Mouse (Mus musculus): ENCODE measurements around the gene Hist1h2be.
A peak's percentile ranks its signal among the peaks of the same experiment; 100 is the strongest.
"Not testable (repeated sequence)": the region's sequence is repeated elsewhere in the genome, so short reads cannot be mapped to it uniquely, and the experiment has no call there.

The Hist1h2be gene

GRCm38 (mm10) chr13:23551146-23551834 lies 69.6 kb downstream of the Hist1h2be start, which contains the start of gene Hist1h4f:
TSS of gene Hist1h4f (minus strand) at chr13:23551648.
- peak; percentile 93 to 94 for DNase-seq (ENCODE audit: low spot score in 2 of 2)

- no peak for DNase-seq (ENCODE audit: low spot score in 2 of 2)
Observed at GRCm38 (mm10) chr13:23550761-23551145, 70.2 kb downstream of the Hist1h2be start.

- no peak for DNase-seq (ENCODE audit: low spot score in 2 of 2)
Observed at GRCm38 (mm10) chr13:23546694-23547093, 74.2 kb downstream of the Hist1h2be start.

GRCm38 (mm10) chr13:23544787-23545120 lies 76.2 kb downstream of the Hist1h2be start:
- DNase-seq (ENCODE audit: low spot score in 2 of 2): peak in 1 of 2 experiments; percentile 42

GRCm38 (mm10) chr13:23543965-23544786 lies 76.7 kb downstream of the Hist1h2be start, which contains the start of gene Hist1h3f:
TSS of gene Hist1h3f (plus strand) at chr13:23544052.
- DNase-seq (ENCODE audit: low spot score in 2 of 2): peak; percentile 75 to 80

- peak; percentile 72 to 79 for DNase-seq (ENCODE audit: low spot score in 2 of 2)
Observed at GRCm38 (mm10) chr13:23542999-23543607, 77.8 kb downstream of the Hist1h2be start, which contains the start of gene Hist1h2bh. TSS of gene Hist1h2bh (minus strand) at chr13:23543392.

- not testable (repeated sequence) for DNase-seq (ENCODE audit: low spot score in 2 of 2)
Observed at GRCm38 (mm10) chr13:23542225-23542980, 78.5 kb downstream of the Hist1h2be start.

GRCm38 (mm10) chr13:23541497-23541896 lies 79.4 kb downstream of the Hist1h2be start:
- DNase-seq (ENCODE audit: low spot score in 2 of 2): no peak

GRCm38 (mm10) chr13:23539821-23540220 lies 81.1 kb downstream of the Hist1h2be start:
- not testable (repeated sequence) for DNase-seq (ENCODE audit: low spot score in 2 of 2)

- no peak for DNase-seq (ENCODE audit: low spot score in 2 of 2)
Observed at GRCm38 (mm10) chr13:23538249-23538648, 82.7 kb downstream of the Hist1h2be start.

GRCm38 (mm10) chr13:23537006-23537710 lies 83.8 kb downstream of the Hist1h2be start:
- no peak for DNase-seq (ENCODE audit: low spot score in 2 of 2)

GRCm38 (mm10) chr13:23536076-23536822 lies 84.7 kb downstream of the Hist1h2be start:
- no peak for DNase-seq (ENCODE audit: low spot score in 2 of 2)

GRCm38 (mm10) chr13:23535137-23536075 lies 85.5 kb downstream of the Hist1h2be start, which contains the start of gene Hist1h3g:
TSS of gene Hist1h3g (plus strand) at chr13:23535422.
- peak; percentile 95 for DNase-seq (ENCODE audit: low spot score in 2 of 2)

- DNase-seq (ENCODE audit: low spot score in 2 of 2): peak; percentile 26 to 34
Observed at GRCm38 (mm10) chr13:23534368-23535131, 86.4 kb downstream of the Hist1h2be start.

Measured in right cerebral cortex, adult 2 months (tissue).